Mouse (Mus musculus) limb, embryonic 11.5 days (tissue): Measurements from ENCODE around the gene Gm14851. TPM values are rescaled to one million over a fixed set of nuclear protein-coding genes. Genes with fewer than 3 reads are reported as not detected.
"Not testable (repeated sequence)": the region's sequence is repeated elsewhere in the genome, so short reads cannot be mapped to it uniquely, and the experiment has no call there.

ENCODE experiments used
- ATAC-seq: fragments of 200-750 bp; cut with Nextera tagmentation; 2 replicates; pipeline ENCODE4 v1.8.0; 2017; ENCODE audit warnings: low read depth; ENCODE audit not compliant: insufficient number of reproducible peaks, low FRiP score, low TSS enrichment
- DNase-seq: peaks from one replicate; pipeline ENCODE4 v3.0.0-alpha.2; 2015; ENCODE audit warnings: low spot score
- H3K27ac ChIP-seq: fragments of 300-500 bp; sonication (generic); replicated peaks from 2 replicates; pipeline ENCODE4 v1.5.1; 2014; ENCODE audit warnings: low read depth, mild to moderate bottlenecking, low read length
- H3K27me3 ChIP-seq: fragments of 300-500 bp; sonication (generic); 2 replicates; pipeline ENCODE4 v1.6.1; 2014; ENCODE audit warnings: mild to moderate bottlenecking, low read length, mixed read lengths; ENCODE audit not compliant: control insufficient read depth, insufficient read depth
- H3K36me3 ChIP-seq: fragments of 300-500 bp; sonication (generic); 2 replicates; pipeline ENCODE4 v1.6.1; 2014; ENCODE audit warnings: mild to moderate bottlenecking, low read length, moderate library complexity, mixed read lengths; ENCODE audit not compliant: control insufficient read depth, insufficient read depth
- H3K4me1 ChIP-seq: fragments of 300-500 bp; sonication (generic); 2 replicates; pipeline ENCODE4 v1.6.1; 2014; ENCODE audit warnings: low read length, mixed read lengths; ENCODE audit not compliant: control insufficient read depth, insufficient read depth
- H3K4me2 ChIP-seq: fragments of 300-500 bp; sonication (generic); 2 replicates; pipeline ENCODE4 v1.6.1; 2014; ENCODE audit warnings: low read depth, mild to moderate bottlenecking, moderate library complexity; ENCODE audit not compliant: severe bottlenecking
- H3K4me3 ChIP-seq: fragments of 300-500 bp; sonication (generic); 2 replicates; pipeline ENCODE4 v1.5.1; 2014; ENCODE audit warnings: low read depth, low read length
- H3K9ac ChIP-seq: fragments of 300-500 bp; sonication (generic); 2 replicates; pipeline ENCODE4 v1.6.1; 2014; ENCODE audit warnings: mild to moderate bottlenecking, low read length
- H3K9me3 ChIP-seq: fragments of 300-500 bp; sonication (generic); 2 replicates; pipeline ENCODE4 v1.6.1; 2016; ENCODE audit warnings: low read length; ENCODE audit not compliant: control insufficient read depth
- WGBS: fragments of 180-500 bp; shearing (Covaris S2); extraction: QIAGEN DNeasy Blood & Tissue Kit; methylation state at CpG from one replicate; pipeline ENCODE4 v1.1.7; 2014; 5-methylcytosine and 5-hydroxymethylcytosine counted together
- polyA plus RNA-seq: library from polyadenylated mRNA; unstranded; fragments of >200 nt; fragmentation: Nextera tagmentation; extraction: Ambion mirVana; gene quantifications from 2 replicates; pipeline ENCODE4 v1.2.1, GENCODE M21; 2014

The Gm14851 gene
- not detected in 2 replicates for polyA plus RNA-seq

- H3K4me2 ChIP-seq, H3K4me1 ChIP-seq, H3K36me3 ChIP-seq, H3K27me3 ChIP-seq, DNase-seq, H3K27ac ChIP-seq, H3K9me3 ChIP-seq, ATAC-seq, H3K4me3 ChIP-seq, H3K9ac ChIP-seq: not testable (repeated sequence)
- 83% methylated on average over 1 of the region's 2 CpGs for WGBS
Observed at GRCm38 (mm10) chr8:21095950-21096349, at the start of gene Gm14851. Gm14851 (minus strand) TSS chr8:21096050.

GRCm38 (mm10) chr8:21134342-21134741, 38.5 kb upstream of the Gm14851 start, which contains the start of gene Defa30:
Defa30 (plus strand) TSS chr8:21134642.
- WGBS, result 61% methylated on average over 3 of the region's 3 CpGs
- H3K9me3 ChIP-seq, DNase-seq: not testable (repeated sequence)

GRCm38 (mm10) chr8:21093106-21093505, 2.7 kb downstream of the Gm14851 start:
- no peaks in the 10 kb centered on the region for H3K9me3 ChIP-seq

More at GRCm38 (mm10) chr8:21134342-21134741, 38.5 kb upstream of the Gm14851 start, which contains the start of gene Defa30:
- H3K36me3 ChIP-seq, H3K9ac ChIP-seq, H3K4me3 ChIP-seq, H3K27me3 ChIP-seq, ATAC-seq, H3K4me1 ChIP-seq, H3K4me2 ChIP-seq, H3K27ac ChIP-seq: not testable (repeated sequence)

GRCm38 (mm10) chr8:21084142-21084541, 11.7 kb downstream of the Gm14851 start, which contains the start of gene Defa25:
Defa25 (plus strand) TSS chr8:21084442.
- H3K36me3 ChIP-seq, ATAC-seq, H3K27ac ChIP-seq, H3K4me2 ChIP-seq, H3K4me1 ChIP-seq, H3K9ac ChIP-seq, H3K9me3 ChIP-seq, H3K27me3 ChIP-seq, DNase-seq, H3K4me3 ChIP-seq: not testable (repeated sequence)

More at GRCm38 (mm10) chr8:21093106-21093505, 2.7 kb downstream of the Gm14851 start:
- no peaks in the 10 kb centered on the region for H3K36me3 ChIP-seq
- DNase-seq, result peak; percentile 20
- no peaks in the 10 kb centered on the region for H3K27me3 ChIP-seq
- no peak overlapping the region for H3K27ac ChIP-seq
- H3K4me2 ChIP-seq, result no peak overlapping the region
- H3K4me3 ChIP-seq, result no peak overlapping the region
- WGBS, result 40% methylated on average over 4 of the region's 4 CpGs
- ATAC-seq, result no peak
- no peaks in the 10 kb centered on the region for H3K4me1 ChIP-seq
- no peak overlapping the region for H3K9ac ChIP-seq

- not testable (repeated sequence) for H3K27ac ChIP-seq, ATAC-seq, H3K4me1 ChIP-seq, H3K9ac ChIP-seq, H3K4me3 ChIP-seq, H3K36me3 ChIP-seq, H3K9me3 ChIP-seq, H3K4me2 ChIP-seq, H3K27me3 ChIP-seq, DNase-seq
- WGBS, result 85% methylated on average over 1 of the region's 1 CpGs
Observed at GRCm38 (mm10) chr8:21064738-21065137, 31.1 kb downstream of the Gm14851 start, which contains the start of gene Defa35. Defa35 (plus strand) TSS chr8:21065038.

GRCm38 (mm10) chr8:21054747-21055146, 41.1 kb downstream of the Gm14851 start, which contains the start of gene Defa23:
Defa23 (plus strand) TSS chr8:21055047.
- not testable (repeated sequence) for H3K36me3 ChIP-seq, H3K27ac ChIP-seq, H3K4me1 ChIP-seq, H3K4me3 ChIP-seq, H3K9ac ChIP-seq, DNase-seq, H3K9me3 ChIP-seq, H3K27me3 ChIP-seq, ATAC-seq, H3K4me2 ChIP-seq
- WGBS, result no CpG with 5 or more reads among the region's 1 CpGs

Other genes with a start within 250 kb of the Gm14851 start
- not detected in 2 replicates for gene Defb33, start 203.4 kb downstream of the Gm14851 start, polyA plus RNA-seq
- gene Gm15056, start 193.4 kb downstream of the Gm14851 start, polyA plus RNA-seq, result not detected in 2 replicates
- gene Gm6040, start 174.0 kb downstream of the Gm14851 start, polyA plus RNA-seq, result not detected in 2 replicates
- not detected in 2 replicates for gene AY761185, start 151.3 kb downstream of the Gm14851 start, polyA plus RNA-seq
- not detected in 2 replicates for gene Defa21, start 70.5 kb downstream of the Gm14851 start, polyA plus RNA-seq
- gene Defa23, start 41.0 kb downstream of the Gm14851 start, polyA plus RNA-seq, result not detected in 2 replicates
- not detected in 2 replicates for gene Defa35, start 31.0 kb downstream of the Gm14851 start, polyA plus RNA-seq
- not detected in 2 replicates for gene Defa25, start 11.6 kb downstream of the Gm14851 start, polyA plus RNA-seq
- gene Defa30, start 38.6 kb upstream of the Gm14851 start, polyA plus RNA-seq, result not detected in 2 replicates
- not detected in 2 replicates for gene Defa22, start 66.2 kb upstream of the Gm14851 start, polyA plus RNA-seq
- gene Defa31, start 95.6 kb upstream of the Gm14851 start, polyA plus RNA-seq, result not detected in 2 replicates
- not detected in 2 replicates for gene Gm15293, start 105.5 kb upstream of the Gm14851 start, polyA plus RNA-seq
- gene Gm15292, start 153.7 kb upstream of the Gm14851 start, polyA plus RNA-seq, result not detected in 2 replicates
- gene Defa27, start 219.5 kb upstream of the Gm14851 start, polyA plus RNA-seq, result not detected in 2 replicates
- not detected in 2 replicates for gene Defa29, start 231.0 kb upstream of the Gm14851 start, polyA plus RNA-seq